ENCODE assay signal across 8 mouse cellular contexts in the genomic region with DNA sequence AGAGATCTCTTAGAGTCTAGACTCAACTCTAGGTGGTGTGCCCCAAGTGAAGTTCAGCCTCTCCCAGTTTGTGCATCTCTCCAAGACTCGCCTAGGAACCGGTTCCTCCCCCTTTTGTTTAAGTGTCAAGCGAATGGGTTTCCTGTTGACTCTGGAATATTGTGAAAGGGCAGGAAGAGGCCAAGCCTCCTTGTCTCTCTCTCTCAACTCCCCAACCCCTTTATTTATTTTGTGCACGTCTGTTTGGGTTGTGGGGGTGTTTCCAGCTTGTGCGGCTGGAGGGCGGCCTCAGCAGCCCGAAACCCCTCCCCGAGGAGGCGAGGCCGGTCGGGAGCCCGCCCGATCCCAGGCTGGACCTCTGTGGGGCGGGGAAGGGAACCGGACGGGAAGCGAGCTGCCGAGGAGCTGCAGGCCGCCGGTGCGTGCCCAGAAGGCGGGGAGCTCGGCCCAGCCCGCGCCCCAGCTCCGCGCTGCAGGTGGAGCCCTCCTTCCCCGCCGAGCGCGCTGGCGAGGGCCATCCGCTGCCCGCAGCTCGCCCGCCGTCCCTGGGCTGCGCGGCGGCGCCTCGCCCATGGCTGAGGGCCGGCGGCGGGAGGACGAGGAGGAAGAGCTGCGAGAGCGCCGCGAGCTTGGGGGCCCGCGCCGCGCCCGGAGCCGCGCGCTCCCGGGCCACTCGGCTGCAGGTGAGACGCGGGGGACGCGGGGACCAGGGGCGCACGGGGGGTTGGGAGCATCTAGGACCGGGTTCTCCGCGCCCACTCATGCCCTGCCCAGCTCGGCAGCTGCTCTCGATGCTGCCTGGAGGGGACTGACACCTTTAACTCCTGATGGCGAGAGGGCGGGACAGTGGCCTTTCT. TPM values are rescaled to one million over a fixed set of nuclear protein-coding genes. Genes with fewer than 3 reads are reported as not detected.
DNase-seq lines count a peak whose midpoint lies in the region; ATAC-seq and TF ChIP-seq lines count a peak whose summit lies in the region.

A gene (plus strand): TSS at position 368 of the 857 bp plus-strand sequence.

- H3K9ac ChIP-seq in hindbrain, postnatal 0 days (replicated peaks; ENCODE audit: low read length) = peak within 1 kb of the TSS; percentile 75

- no peaks in the 10 kb centered on the region for H3K9me3 ChIP-seq in hindbrain, postnatal 0 days (ENCODE audit: low read length)

- no peaks in the 10 kb centered on the region for H3K4me1 ChIP-seq in hindbrain, postnatal 0 days (ENCODE audit: insufficient read depth, low read length)

- no peaks in the 10 kb centered on the region for H3K27me3 ChIP-seq in hindbrain, postnatal 0 days (ENCODE audit: insufficient read depth, low read length)

- H3K4me3 ChIP-seq in hindbrain, postnatal 0 days (ENCODE audit: low read length) = peak within 1 kb of the TSS; percentile 79

- peak; percentile 93 for ATAC-seq in hindbrain, postnatal 0 days

- WGBS in hindbrain, postnatal 0 days = 0% methylated on average over 54 of the region's 73 CpGs

- intact Hi-C loops in gastrocnemius, postnatal 14 days (cut with DNase I; ENCODE audit: low total_unique reads) = loop anchor here (10.0 kb wide), 1 partner anchor 64 kb away; no protein-coding TSS in a partner anchor

- peak within 1 kb of the TSS; percentile 79 for H3K27ac ChIP-seq in hindbrain, postnatal 0 days

- TF ChIP-seq CTCF in hindbrain, postnatal 0 days (IDR thresholded peaks at IDR 0.05; ENCODE audit: low read depth) = no peak

- H3K4me2 ChIP-seq in hindbrain, postnatal 0 days (ENCODE audit: low read depth, low read length) = peak within 1 kb of the TSS; percentile 74

- H3K36me3 ChIP-seq in hindbrain, postnatal 0 days (ENCODE audit: insufficient read depth, low read length) = no peaks in the 10 kb centered on the region

- DNase-seq in adrenal gland, postnatal 14 days = peak; percentile 90
- peak; percentile 82 for DNase-seq in embryo, embryonic 10.5 days (ENCODE audit: low spot score)
- DNase-seq in gastrocnemius, postnatal 14 days = peak; percentile 87
- peak; percentile 80 for DNase-seq in hindbrain, postnatal 0 days (ENCODE audit: low spot score)
- peak; percentile 36 to 40 for DNase-seq in left cerebral cortex, adult 8-10 months (ENCODE audit: low spot score in 2 of 2)
- peak; percentile 91 to 96 for DNase-seq in lung, postnatal 4 days
- DNase-seq in right cerebral cortex, postnatal 14 days = peak; percentile 45
- no peak for DNase-seq in thymus, postnatal 14 days

RNA-seq across cellular contexts. Expression of the gene that starts here (rescaled TPM):
- 22.4 and 24.2 TPM in 2 replicates for total RNA-seq in adrenal gland, postnatal 14 days (2021)
- 10 to 100 TPM; 23.1 to 23.2 TPM for total RNA-seq in gastrocnemius, postnatal 14 days (2021)
- 23.7 and 31.1 TPM in 2 replicates for total RNA-seq in hindbrain, postnatal 0 days (2014; rRNA removed)
- 14.0 and 16.3 TPM in 2 replicates for polyA plus RNA-seq in hindbrain, postnatal 0 days (2015; fragmentation: Nextera tagmentation; extraction: Ambion mirVana)
- total RNA-seq in left cerebral cortex, adult 8-10 months (2022) = 10 to 100 TPM; 14.6 to 19.9 (median 15.8) TPM
